Mouse (Mus musculus): Measurements from ENCODE around the gene Clec12a. TPM values are rescaled to one million over a fixed set of nuclear protein-coding genes. Genes with fewer than 3 reads are reported as not detected.

Clec12a gene
- polyA plus RNA-seq, 1 experiment from 2014 or later: 1.4 TPM

- H3K36me3 ChIP-seq: no peaks in the 10 kb centered on the region
- H3K9ac ChIP-seq: no peak within 1 kb of the TSS
- no peaks in the 10 kb centered on the region for H3K27me3 ChIP-seq
- no peak within 1 kb of the TSS for H3K4me2 ChIP-seq
- no peaks in the 10 kb centered on the region for H3K4me1 ChIP-seq
- 85% methylated on average over 2 of the region's 2 CpGs for WGBS
- H3K27ac ChIP-seq: no peak within 1 kb of the TSS
- no peak for ATAC-seq (ENCODE audit: insufficient number of reproducible peaks, insufficient read depth, low FRiP score, low TSS enrichment, low read depth)
- H3K9me3 ChIP-seq: no peaks in the 10 kb centered on the region
- no peak within 1 kb of the TSS for H3K4me3 ChIP-seq
These were observed 66.1 kb downstream of the Clec12a start, which contains the start of gene Clec9a for GRCm38 (mm10) chr6:129408562-129408961. Gene Clec9a, plus strand, starts transcription at chr6:129408862.

- Histone ChIP-seq H3K4me2 (no peak overlapping the region), H3K27me3 (no peaks in the 10 kb centered on the region), H3K27ac (no peak overlapping the region), H3K9ac (no peak overlapping the region), H3K9me3 (no peaks in the 10 kb centered on the region), H3K36me3 (no peaks in the 10 kb centered on the region), H3K4me3 (no peak overlapping the region), H3K4me1 (no peaks in the 10 kb centered on the region)
- 89% methylated on average over 1 of the region's 1 CpGs for WGBS
- ATAC-seq (ENCODE audit: insufficient number of reproducible peaks, insufficient read depth, low FRiP score, low TSS enrichment, low read depth): no peak
These were observed 71.7 kb downstream of the Clec12a start for GRCm38 (mm10) chr6:129414177-129414576.

Other genes with a start within 250 kb of the Clec12a start
- 0.12 TPM in 1 of 2 replicates, not detected in the other for gene Clec2e, start 241.8 kb upstream of the Clec12a start, polyA plus RNA-seq (2015; fragmentation: Nextera tagmentation; extraction: Ambion mirVana)
- gene Clec2d, start 162.1 kb upstream of the Clec12a start, polyA plus RNA-seq (2015; fragmentation: Nextera tagmentation; extraction: Ambion mirVana): 0.28 and 0.58 TPM in 2 replicates
- not detected in 2 replicates for gene Cd69, start 67.3 kb upstream of the Clec12a start, polyA plus RNA-seq (2015; fragmentation: Nextera tagmentation; extraction: Ambion mirVana)
- gene 4922502D21Rik, start 10.9 kb upstream of the Clec12a start, polyA plus RNA-seq (2015; fragmentation: Nextera tagmentation; extraction: Ambion mirVana): 0.17 TPM in 1 of 2 replicates, not detected in the other
- gene Clec12b, start 43.2 kb downstream of the Clec12a start, polyA plus RNA-seq (2015; fragmentation: Nextera tagmentation; extraction: Ambion mirVana): not detected in 2 replicates
- gene Clec1b, start 54.6 kb downstream of the Clec12a start, polyA plus RNA-seq (2015; fragmentation: Nextera tagmentation; extraction: Ambion mirVana): 2.7 and 2.9 TPM in 2 replicates
- gene Clec9a, start 66.2 kb downstream of the Clec12a start, polyA plus RNA-seq (2015; fragmentation: Nextera tagmentation; extraction: Ambion mirVana): 0.06 and 0.08 TPM in 2 replicates
- gene Clec1a, start 109.3 kb downstream of the Clec12a start, polyA plus RNA-seq (2015; fragmentation: Nextera tagmentation; extraction: Ambion mirVana): 2.3 and 2.7 TPM in 2 replicates
- gene Olr1, start 164.5 kb downstream of the Clec12a start, polyA plus RNA-seq (2015; fragmentation: Nextera tagmentation; extraction: Ambion mirVana): not detected in 2 replicates
- not detected in 2 replicates for gene Tmem52b, start 169.9 kb downstream of the Clec12a start, polyA plus RNA-seq (2015; fragmentation: Nextera tagmentation; extraction: Ambion mirVana)
- 50.5 and 55.2 TPM in 2 replicates for gene Gabarapl1, start 190.5 kb downstream of the Clec12a start, polyA plus RNA-seq (2015; fragmentation: Nextera tagmentation; extraction: Ambion mirVana)
- not detected in 2 replicates for gene Klre1, start 235.2 kb downstream of the Clec12a start, polyA plus RNA-seq (2015; fragmentation: Nextera tagmentation; extraction: Ambion mirVana)
- gene Klrd1, start 249.1 kb downstream of the Clec12a start, polyA plus RNA-seq (2015; fragmentation: Nextera tagmentation; extraction: Ambion mirVana): 0.30 TPM in 1 of 2 replicates, not detected in the other